Mouse (Mus musculus) forebrain, embryonic 12.5 days (tissue): ENCODE measurements around the gene Bpifb3. TPM values are rescaled to one million over a fixed set of nuclear protein-coding genes. Genes with fewer than 3 reads are reported as not detected.

Experiments
- ATAC-seq: fragments of 200-750 bp; cut with Nextera tagmentation; 2 replicates; pipeline ENCODE4 v1.8.0; 2017; ENCODE audit warnings: moderate TSS enrichment; ENCODE audit not compliant: low FRiP score
- H3K27ac ChIP-seq: fragments of 300-500 bp; sonication (generic); 2 replicates; pipeline ENCODE4 v1.5.1; 2016; ENCODE audit warnings: mild to moderate bottlenecking
- H3K27me3 ChIP-seq: fragments of 300-500 bp; sonication (generic); 2 replicates; pipeline ENCODE4 v1.6.1; 2016; ENCODE audit warnings: mild to moderate bottlenecking
- H3K36me3 ChIP-seq: fragments of 300-500 bp; sonication (generic); replicated peaks from 2 replicates; pipeline ENCODE4 v1.6.1; 2016; ENCODE audit warnings: mild to moderate bottlenecking
- H3K4me1 ChIP-seq: fragments of 300-500 bp; sonication (generic); 2 replicates; pipeline ENCODE4 v1.6.1; 2016
- H3K4me2 ChIP-seq: fragments of 300-500 bp; sonication (generic); 2 replicates; pipeline ENCODE4 v1.6.1; 2016; ENCODE audit warnings: mild to moderate bottlenecking, moderate library complexity
- H3K4me3 ChIP-seq: fragments of 300-500 bp; sonication (generic); replicated peaks from 2 replicates; pipeline ENCODE4 v1.5.1; 2016; ENCODE audit warnings: mild to moderate bottlenecking
- H3K9ac ChIP-seq: fragments of 300-500 bp; sonication (generic); 2 replicates; pipeline ENCODE4 v1.6.1; 2016; ENCODE audit warnings: mild to moderate bottlenecking
- H3K9me3 ChIP-seq: fragments of 300-500 bp; sonication (generic); 2 replicates; pipeline ENCODE4 v1.6.1; 2016
- WGBS: fragments of 180-500 bp; shearing (Covaris S2); methylation state at CpG from one replicate; pipeline ENCODE4 v1.1.7; 2016; 5-methylcytosine and 5-hydroxymethylcytosine counted together
- polyA plus RNA-seq: library from polyadenylated mRNA; unstranded; fragments of >200 nt; fragmentation: Nextera tagmentation; extraction: Ambion mirVana; gene quantifications from 2 replicates; pipeline ENCODE4 v1.2.1, GENCODE M21; 2016

Bpifb3 gene
- polyA plus RNA-seq, 1 experiment from 2014 or later, result not detected

DNA sequence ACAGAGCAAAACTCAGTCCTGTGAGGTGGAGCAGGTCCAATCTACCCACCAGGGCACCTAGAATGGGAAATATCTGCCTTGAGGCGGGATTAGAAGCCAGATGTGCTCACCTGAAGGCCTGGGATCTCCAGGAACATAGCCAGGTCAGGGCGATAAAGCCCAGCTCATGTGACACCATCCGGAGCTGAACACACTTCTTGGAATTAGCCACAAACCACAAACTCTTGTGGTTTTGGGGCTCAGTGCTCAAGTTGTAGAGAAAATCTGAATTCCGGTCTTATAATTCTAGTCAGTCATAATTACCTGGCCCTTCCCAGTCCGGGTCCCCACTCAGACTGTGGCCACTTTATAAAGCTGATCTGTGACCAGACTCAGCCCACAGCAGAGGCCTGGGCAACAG lies 19.8 kb downstream of the Bpifb3 start, which contains the start of gene Bpifb4:
Gene Bpifb4, plus strand, starts transcription at position 370 of the 400 bp plus-strand sequence.
- no peaks in the 10 kb centered on the region for H3K4me1 ChIP-seq
- H3K27me3 ChIP-seq, result no peaks in the 10 kb centered on the region
- 84% methylated on average over 5 of the region's 5 CpGs for WGBS
- no peaks in the 10 kb centered on the region for H3K36me3 ChIP-seq
- H3K27ac ChIP-seq, result no peak within 1 kb of the TSS
- ATAC-seq, result no peak
- H3K4me3 ChIP-seq, result no peak within 1 kb of the TSS
- H3K9ac ChIP-seq, result no peak within 1 kb of the TSS
- no peak within 1 kb of the TSS for H3K4me2 ChIP-seq
- H3K9me3 ChIP-seq, result no peaks in the 10 kb centered on the region

DNA sequence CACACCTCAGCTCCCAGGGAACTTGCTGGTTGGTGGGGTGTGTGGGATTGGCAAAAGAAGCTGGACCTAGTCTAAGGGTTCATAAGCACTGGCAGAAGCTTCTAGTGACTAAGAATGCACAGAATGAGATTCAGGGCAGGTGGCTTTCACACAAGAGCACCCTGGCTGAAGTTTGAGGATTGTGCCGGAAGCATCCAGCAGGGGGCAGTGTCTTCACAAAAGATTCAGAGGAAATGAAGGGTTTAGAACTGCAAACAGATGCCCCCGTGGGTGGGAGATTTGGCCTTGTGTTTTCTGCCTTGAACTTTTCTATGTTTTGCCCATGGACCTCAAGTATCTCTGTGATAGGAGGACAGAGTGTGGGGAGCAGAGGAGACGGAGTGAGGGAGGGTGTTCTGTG lies 25.5 kb downstream of the Bpifb3 start:
- Histone ChIP-seq H3K27ac (no peak overlapping the region), H3K9me3 (no peaks in the 10 kb centered on the region), H3K4me1 (no peaks in the 10 kb centered on the region), H3K4me2 (no peak overlapping the region), H3K36me3 (no peaks in the 10 kb centered on the region), H3K9ac (no peak overlapping the region), H3K4me3 (no peak overlapping the region), H3K27me3 (no peaks in the 10 kb centered on the region)
- 32% methylated on average over 3 of the region's 3 CpGs for WGBS
- no peak for ATAC-seq

GRCm38 (mm10) chr2:153944567-153944966 lies 26.5 kb downstream of the Bpifb3 start:
- Histone ChIP-seq H3K4me2 (no peak overlapping the region), H3K9ac (no peak overlapping the region), H3K9me3 (no peaks in the 10 kb centered on the region), H3K36me3 (no peaks in the 10 kb centered on the region), H3K4me1 (no peaks in the 10 kb centered on the region), H3K27ac (no peak overlapping the region), H3K4me3 (no peak overlapping the region), H3K27me3 (peaks cover 3% of the 10 kb centered on the region; the same call in 1 of the 2 replicates)
- WGBS, result 85% methylated on average over 8 of the region's 8 CpGs
- ATAC-seq, result no peak

DNA sequence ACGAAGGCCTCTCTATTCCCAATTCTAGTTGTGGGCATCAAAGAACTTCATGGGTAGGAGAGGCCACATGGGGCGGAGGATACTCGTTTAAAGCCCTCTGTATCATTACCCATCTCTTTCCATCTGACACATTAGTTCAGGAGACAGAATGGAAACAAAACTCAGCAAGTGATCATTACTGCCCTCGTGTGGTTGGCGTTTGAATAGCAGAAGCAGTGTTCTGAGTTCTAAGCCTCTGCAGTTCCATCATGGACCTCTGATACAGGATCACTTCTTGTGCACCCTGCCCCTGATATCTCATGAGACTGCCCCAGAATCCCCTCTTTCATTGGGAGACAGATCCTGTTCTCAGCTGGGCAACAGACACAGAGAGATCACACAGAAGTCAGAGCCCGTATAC lies 34.9 kb downstream of the Bpifb3 start:
- H3K27ac ChIP-seq, result no peak overlapping the region
- no peak overlapping the region for H3K9ac ChIP-seq
- no peaks in the 10 kb centered on the region for H3K9me3 ChIP-seq
- H3K4me2 ChIP-seq, result no peak overlapping the region
- H3K4me1 ChIP-seq, result no peaks in the 10 kb centered on the region
- H3K36me3 ChIP-seq, result no peaks in the 10 kb centered on the region
- 28% methylated on average over 6 of the region's 6 CpGs for WGBS
- no peak overlapping the region for H3K4me3 ChIP-seq
- peaks cover 3% of the 10 kb centered on the region; the same call in 1 of the 2 replicates for H3K27me3 ChIP-seq
- no peak for ATAC-seq

GRCm38 (mm10) chr2:153953836-153954235 lies 35.8 kb downstream of the Bpifb3 start:
- Histone ChIP-seq H3K4me2 (peak overlapping the region; percentile 40), H3K4me1 (no peaks in the 10 kb centered on the region), H3K4me3 (no peak overlapping the region), H3K9me3 (no peaks in the 10 kb centered on the region), H3K27ac (no peak overlapping the region), H3K27me3 (peaks cover 3% of the 10 kb centered on the region; the same call in 1 of the 2 replicates), H3K9ac (no peak overlapping the region), H3K36me3 (no peaks in the 10 kb centered on the region)
- WGBS, result 7% methylated on average over 6 of the region's 6 CpGs
- ATAC-seq, result 0 out of 2 replicates have a peak, but pooled peaks have one; percentile 39

- 74% methylated on average over 4 of the region's 4 CpGs for WGBS
- no peak for ATAC-seq
These were observed 44.8 kb downstream of the Bpifb3 start for GRCm38 (mm10) chr2:153962821-153963331.

DNA sequence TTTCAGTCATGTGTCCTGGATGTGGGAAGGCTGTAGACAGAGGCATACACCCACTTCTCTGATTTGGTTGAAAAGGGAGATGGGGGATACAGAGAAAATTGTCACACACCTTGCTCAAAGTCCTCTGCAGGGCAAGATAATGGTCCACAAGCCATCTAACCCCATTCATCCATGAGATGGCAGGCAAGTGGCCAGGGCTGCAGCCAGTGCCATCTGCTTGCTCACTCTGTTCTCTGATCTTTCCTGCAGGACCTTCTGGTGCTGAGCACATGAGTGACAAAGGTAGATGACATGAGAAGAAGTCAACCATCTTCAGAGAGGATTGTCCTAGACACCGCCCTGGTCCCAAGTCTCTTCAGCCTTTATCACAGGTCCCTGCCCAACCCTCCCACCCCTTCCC lies 45.3 kb downstream of the Bpifb3 start:
- no peak for ATAC-seq
- 87% methylated on average over 1 of the region's 1 CpGs for WGBS
- Histone ChIP-seq H3K9ac (no peak overlapping the region), H3K9me3 (no peaks in the 10 kb centered on the region), H3K27me3 (no peaks in the 10 kb centered on the region), H3K36me3 (no peaks in the 10 kb centered on the region), H3K4me1 (no peaks in the 10 kb centered on the region), H3K27ac (no peak overlapping the region), H3K4me2 (no peak overlapping the region), H3K4me3 (no peak overlapping the region)

More at GRCm38 (mm10) chr2:153962821-153963331, 44.8 kb downstream of the Bpifb3 start:
- Histone ChIP-seq H3K4me1 (no peaks in the 10 kb centered on the region), H3K4me2 (no peak overlapping the region), H3K27ac (no peak overlapping the region), H3K9me3 (no peaks in the 10 kb centered on the region), H3K4me3 (no peak overlapping the region), H3K36me3 (no peaks in the 10 kb centered on the region), H3K9ac (no peak overlapping the region), H3K27me3 (no peaks in the 10 kb centered on the region)

GRCm38 (mm10) chr2:153970221-153970620 lies 52.2 kb downstream of the Bpifb3 start:
- Histone ChIP-seq H3K4me2 (no peak overlapping the region), H3K4me3 (no peak overlapping the region), H3K27me3 (no peaks in the 10 kb centered on the region), H3K27ac (no peak overlapping the region), H3K4me1 (no peaks in the 10 kb centered on the region), H3K36me3 (no peaks in the 10 kb centered on the region), H3K9me3 (no peaks in the 10 kb centered on the region), H3K9ac (no peak overlapping the region)
- no peak for ATAC-seq
- WGBS, result 54% methylated on average over 5 of the region's 5 CpGs

GRCm38 (mm10) chr2:153974582-153974981 lies 56.6 kb downstream of the Bpifb3 start, which contains the start of gene Bpifa6:
Gene Bpifa6 (plus strand): TSS chr2:153974945.
- Histone ChIP-seq H3K27ac (no peak within 1 kb of the TSS), H3K9me3 (no peaks in the 10 kb centered on the region), H3K4me2 (no peak within 1 kb of the TSS), H3K4me1 (no peaks in the 10 kb centered on the region), H3K27me3 (no peaks in the 10 kb centered on the region), H3K36me3 (no peaks in the 10 kb centered on the region), H3K4me3 (no peak within 1 kb of the TSS), H3K9ac (no peak within 1 kb of the TSS)
- 85% methylated on average over 5 of the region's 5 CpGs for WGBS
- no peak for ATAC-seq

Other genes with a start within 250 kb of the Bpifb3 start
- 0.10 TPM in 1 of 2 replicates, not detected in the other for gene Dnmt3c, start 221.6 kb upstream of the Bpifb3 start, polyA plus RNA-seq
- gene Mapre1, start 177.0 kb upstream of the Bpifb3 start, polyA plus RNA-seq, result 385 and 409 TPM in 2 replicates
- gene Efcab8, start 138.3 kb upstream of the Bpifb3 start, polyA plus RNA-seq, result not detected in 2 replicates
- not detected in 2 replicates for gene Sun5, start 47.1 kb upstream of the Bpifb3 start, polyA plus RNA-seq
- gene Bpifb2, start 43.2 kb upstream of the Bpifb3 start, polyA plus RNA-seq, result not detected in 2 replicates
- gene Bpifb6, start 17.8 kb upstream of the Bpifb3 start, polyA plus RNA-seq, result not detected in 2 replicates
- gene Bpifb4, start 20.0 kb downstream of the Bpifb3 start, polyA plus RNA-seq, result 0.13 TPM in 1 of 2 replicates, not detected in the other
- gene Bpifa6, start 56.7 kb downstream of the Bpifb3 start, polyA plus RNA-seq, result not detected in 2 replicates
- not detected in 2 replicates for gene Bpifa2, start 90.0 kb downstream of the Bpifb3 start, polyA plus RNA-seq
- not detected in 2 replicates for gene Bpifa3, start 212.1 kb downstream of the Bpifb3 start, polyA plus RNA-seq
- not detected in 2 replicates for gene Bpifa1, start 224.7 kb downstream of the Bpifb3 start, polyA plus RNA-seq
- not detected in 2 replicates for gene Bpifa5, start 244.4 kb downstream of the Bpifb3 start, polyA plus RNA-seq